Comparison of ENCODE assay signal across 10 mouse cellular contexts in the genomic region with DNA sequence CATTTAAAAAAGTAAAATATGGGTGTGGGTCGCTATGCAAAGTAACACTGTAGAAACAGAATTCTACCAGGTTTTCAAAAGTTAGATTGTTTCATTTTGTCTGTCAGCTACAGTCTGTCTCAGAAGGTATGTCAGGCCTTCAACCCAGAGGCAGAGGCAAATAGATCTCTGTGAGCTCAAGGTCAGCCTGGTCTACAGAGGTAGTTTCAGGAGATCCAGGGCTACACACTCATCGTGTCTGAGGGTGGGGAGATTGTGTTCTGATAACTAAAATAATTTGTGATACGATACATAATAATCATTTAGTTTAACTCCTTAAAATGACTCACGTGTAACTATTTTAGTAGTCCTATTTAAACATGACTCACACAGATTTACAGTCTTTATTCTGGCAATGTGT. TPM values are rescaled to one million over a fixed set of nuclear protein-coding genes. Genes with fewer than 3 reads are reported as not detected.
A peak's percentile ranks its signal among the peaks of the same experiment; 100 is the strongest.
DNase-seq lines count a peak whose midpoint lies in the region; ATAC-seq and TF ChIP-seq lines count a peak whose summit lies in the region.
"Had no signal": no experiment of that assay in that cellular context is flagged by ENCODE, and none has a peak within 500 bp of the region (broad histone marks: within the 10 kb centered on the region; RNA-seq: fewer than 3 reads in every experiment).

No protein-coding gene starts in this region.

- H3K9me3 ChIP-seq in heart, embryonic 15.5 days (replicated peaks) = no peaks in the 10 kb centered on the region
- H3K9me3 ChIP-seq in CH12.LX (replicated peaks; ENCODE audit: low read length) = peaks cover 3% of the 10 kb centered on the region
- no peaks in the 10 kb centered on the region for H3K9me3 ChIP-seq in forebrain, embryonic 15.5 days
- peaks cover 7% of the 10 kb centered on the region; the same call in 1 of the 2 replicates for H3K9me3 ChIP-seq in liver, embryonic 13.5 days (replicated peaks)

- 80% methylated on average over 4 of the region's 4 CpGs for WGBS in heart, embryonic 15.5 days
- 94% methylated on average over 4 of the region's 4 CpGs for WGBS in forebrain, embryonic 15.5 days
- 60% methylated on average over 4 of the region's 4 CpGs for WGBS in liver, embryonic 13.5 days (ENCODE audit: insufficient replicate concordance)

- peak overlapping the region; percentile 68 for H3K4me2 ChIP-seq in heart, embryonic 15.5 days
- H3K4me2 ChIP-seq in CH12.LX (ENCODE audit: insufficient read depth, low read depth, poor library complexity, severe bottlenecking) = peak overlapping the region; percentile 42; the same call in 1 of the 2 replicates
- peak overlapping the region; percentile 69 for H3K4me2 ChIP-seq in forebrain, embryonic 15.5 days (replicated peaks)
- H3K4me2 ChIP-seq in liver, embryonic 13.5 days = peak overlapping the region; percentile 82

- no peaks in the 10 kb centered on the region for H3K27me3 ChIP-seq in heart, embryonic 15.5 days
- peaks cover 14% of the 10 kb centered on the region for H3K27me3 ChIP-seq in CH12.LX (replicated peaks)
- H3K27me3 ChIP-seq in forebrain, embryonic 15.5 days = peaks cover 13% of the 10 kb centered on the region; the same call in 1 of the 2 replicates
- H3K27me3 ChIP-seq in liver, embryonic 13.5 days = no peaks in the 10 kb centered on the region

- intact Hi-C loops in heart, postnatal 36 days (cut with DNase I) = loop anchor here (2.0 kb wide), 1 partner anchor 16 kb away; no protein-coding TSS in a partner anchor

- H3K4me1 ChIP-seq in heart, embryonic 15.5 days (replicated peaks) = peaks cover 8% of the 10 kb centered on the region; the same call in 1 of the 2 replicates
- peaks cover 2 to 11% of the 10 kb centered on the region in 2 experiments; a peak in 2 of 4 replicates for H3K4me1 ChIP-seq in CH12.LX (ENCODE audit: control insufficient read depth in 1 of 2, insufficient read depth in 2 of 2)
- H3K4me1 ChIP-seq in forebrain, embryonic 15.5 days = peaks cover 13% of the 10 kb centered on the region
- H3K4me1 ChIP-seq in liver, embryonic 13.5 days (replicated peaks) = peaks cover 40% of the 10 kb centered on the region

- no peak for TF ChIP-seq POLR2A in CH12.LX (IDR thresholded peaks at IDR 0.05; ENCODE audit: low read depth, low read length)

- no peaks in the 10 kb centered on the region for H3K79me2 ChIP-seq in CH12.LX (replicated peaks; ENCODE audit: control insufficient read depth, extremely low read depth, insufficient read depth, poor library complexity, severe bottlenecking)

- in situ Hi-C loops in CH12.LX (cut with MboI; ENCODE audit: low pct_ligation_motif_present, low pct_unique_long_range_greater_than_20kb, low sequenced_read_pairs) = loop anchor here (10.0 kb wide), 2 partner anchors 188 to 252 kb away; a partner anchor contains a TSS

- H3K4me3 ChIP-seq in heart, embryonic 15.5 days = peak overlapping the region; percentile 60
- peak overlapping the region in 1 of 3 experiments; percentile 69 for H3K4me3 ChIP-seq in CH12.LX (replicated peaks in 1 of 3; ENCODE audit: low read depth in 2 of 3, low read length in 2 of 3, poor library complexity in 1 of 3)
- H3K4me3 ChIP-seq in forebrain, embryonic 15.5 days = peak overlapping the region; percentile 48; the same call in 1 of the 2 replicates
- H3K4me3 ChIP-seq in liver, embryonic 13.5 days (replicated peaks) = peak overlapping the region; percentile 65

- TF ChIP-seq RAD21 in CH12.LX (IDR thresholded peaks at IDR 0.05; ENCODE audit: low read depth, low read length) = no peak

- no peak for TF ChIP-seq CTCF in CH12.LX (conservative IDR thresholded peaks at IDR 0.05 in 1 of 2, IDR thresholded peaks at IDR 0.05 in 1 of 2; ENCODE audit: low read depth in 2 of 2, low read length in 2 of 2)

- H3K36me3 ChIP-seq in heart, embryonic 15.5 days = peaks cover 30% of the 10 kb centered on the region
- H3K36me3 ChIP-seq in CH12.LX (replicated peaks in 1 of 2; ENCODE audit: control insufficient read depth in 1 of 2, insufficient read depth in 1 of 2, low read length in 1 of 2) = peaks cover 28 to 35% of the 10 kb centered on the region in 2 experiments
- H3K36me3 ChIP-seq in forebrain, embryonic 15.5 days = peaks cover 19% of the 10 kb centered on the region
- H3K36me3 ChIP-seq in liver, embryonic 13.5 days = peaks cover 34% of the 10 kb centered on the region

- dilution Hi-C loops in CH12.LX (cut with MboI; ENCODE audit: extremely low pct_ligation_motif_present, extremely low pct_unique_long_range_greater_than_20kb, low sequenced_read_pairs) = no loop called here

- no peak overlapping the region for H3K27ac ChIP-seq in heart, embryonic 15.5 days
- no peak overlapping the region for H3K27ac ChIP-seq in CH12.LX (ENCODE audit: insufficient read depth, low read depth)
- no peak overlapping the region for H3K27ac ChIP-seq in forebrain, embryonic 15.5 days (replicated peaks)
- peak overlapping the region; percentile 78; the same call in 1 of the 2 replicates for H3K27ac ChIP-seq in liver, embryonic 13.5 days

- DNase-seq in heart, postnatal 36 days = no peak
- no peak for DNase-seq in CH12.LX (ENCODE audit: extremely low read depth)
- DNase-seq in liver, embryonic 13.5 days = no peak
- no peak for DNase-seq in right cerebral cortex, adult 2 months (ENCODE audit: low spot score in 2 of 2)
- DNase-seq in ovary, postnatal 10 days (ENCODE audit: low spot score) = no peak
- no peak for DNase-seq in MN1 (ENCODE audit: low spot score)
- DNase-seq: gastrocnemius, postnatal 10 days had no signal

- no peak overlapping the region for H3K9ac ChIP-seq in heart, embryonic 15.5 days
- peak overlapping the region; percentile 53 for H3K9ac ChIP-seq in CH12.LX (ENCODE audit: insufficient read depth, low read depth)
- no peak overlapping the region for H3K9ac ChIP-seq in forebrain, embryonic 15.5 days (replicated peaks)
- peak overlapping the region; percentile 70 for H3K9ac ChIP-seq in liver, embryonic 13.5 days

- TF ChIP-seq EP300 in CH12.LX (IDR thresholded peaks at IDR 0.05; ENCODE audit: low read length) = no peak

- no peak for ATAC-seq in heart, embryonic 15.5 days (replicated peaks; ENCODE audit: insufficient number of reproducible peaks, insufficient read depth, low FRiP score, low read depth)
- no peak for ATAC-seq in forebrain, embryonic 15.5 days (replicated peaks)
- no peak for ATAC-seq in liver, embryonic 13.5 days (ENCODE audit: low read depth)

TF ChIP-seq in CH12.LX, 34 proteins besides CTCF, POLR2A, EP300 and RAD21 (continues in another document):
- TF ChIP-seq TCF12 (IDR thresholded peaks at IDR 0.05; ENCODE audit: low read depth, low read length) = no peak
- TF ChIP-seq MAFK (IDR thresholded peaks at IDR 0.05; ENCODE audit: insufficient replicate concordance, low read length) = no peak
- no peak for TF ChIP-seq ZC3H11A (IDR thresholded peaks at IDR 0.05; ENCODE audit: low read depth, low read length)
- no peak for TF ChIP-seq NRF1 (IDR thresholded peaks at IDR 0.05; ENCODE audit: low read depth, low read length)
- no peak for TF ChIP-seq MAX (IDR thresholded peaks at IDR 0.05; ENCODE audit: low read length)
- no peak for TF ChIP-seq MAZ (IDR thresholded peaks at IDR 0.05; ENCODE audit: low read depth, low read length)
- no peak for TF ChIP-seq CHD2 (IDR thresholded peaks at IDR 0.05; ENCODE audit: low read length)
- TF ChIP-seq CHD1 (IDR thresholded peaks at IDR 0.05; ENCODE audit: low read depth, low read length) = no peak

RNA-seq across cellular contexts. Expression of a gene that starts 1.6 kb away (rescaled TPM):
- polyA plus RNA-seq in heart, embryonic 15.5 days (2015; fragmentation: Nextera tagmentation; extraction: Ambion mirVana) = 8.0 and 8.1 TPM in 2 replicates
- 10 to 100 TPM; 12.2 to 12.3 TPM for total RNA-seq in heart, postnatal 36 days (2021)
- total RNA-seq in CH12.LX (2012; rRNA removed) = 7.9 and 8.6 TPM in 2 replicates
- 12.4 and 13.2 TPM in 2 replicates for total RNA-seq in CH12.LX (2014; rRNA removed)
- polyA plus RNA-seq in CH12.LX (2012; ENCODE audit: insufficient read length, low read depth) = 7.5 and 8.1 TPM in 2 replicates
- 6.3 and 8.1 TPM in 2 replicates for polyA plus RNA-seq in forebrain, embryonic 15.5 days (2015; fragmentation: Nextera tagmentation; extraction: Ambion mirVana)
- 5.4 and 6.9 TPM in 2 replicates for polyA plus RNA-seq in liver, embryonic 13.5 days (2015; fragmentation: Nextera tagmentation; extraction: Ambion mirVana)

RNA-seq across cellular contexts. Expression of a gene that starts 6.9 kb away (rescaled TPM):
- 4.1 and 4.8 TPM in 2 replicates for polyA plus RNA-seq in heart, embryonic 15.5 days (2015; fragmentation: Nextera tagmentation; extraction: Ambion mirVana)
- 1 to 10 TPM; 3.8 to 3.9 TPM for total RNA-seq in heart, postnatal 36 days (2021)
- total RNA-seq in CH12.LX (2012; rRNA removed) (0.29 and 0.47 TPM in 2 replicates), CH12.LX (2014; rRNA removed) (0.55 and 0.70 TPM in 2 replicates)
- 0.57 and 0.75 TPM in 2 replicates for polyA plus RNA-seq in CH12.LX (2012; ENCODE audit: insufficient read length, low read depth)
- 21.1 and 22.4 TPM in 2 replicates for polyA plus RNA-seq in forebrain, embryonic 15.5 days (2015; fragmentation: Nextera tagmentation; extraction: Ambion mirVana)
- polyA plus RNA-seq in liver, embryonic 13.5 days (2015; fragmentation: Nextera tagmentation; extraction: Ambion mirVana) = 1.6 and 1.9 TPM in 2 replicates

RNA-seq across cellular contexts. Expression of a gene that starts 17.1 kb away (rescaled TPM):
- 9.1 and 12.5 TPM in 2 replicates for polyA plus RNA-seq in heart, embryonic 15.5 days (2015; fragmentation: Nextera tagmentation; extraction: Ambion mirVana)
- 1 to 10 TPM; 3.4 to 4.9 TPM for total RNA-seq in heart, postnatal 36 days (2021)
- total RNA-seq in CH12.LX (2012; rRNA removed) (13.3 and 15.9 TPM in 2 replicates), CH12.LX (2014; rRNA removed) (28.1 and 31.3 TPM in 2 replicates)
- 19.9 and 20.1 TPM in 2 replicates for polyA plus RNA-seq in CH12.LX (2012; ENCODE audit: insufficient read length, low read depth)
- polyA plus RNA-seq in forebrain, embryonic 15.5 days (2015; fragmentation: Nextera tagmentation; extraction: Ambion mirVana) = 15.9 and 17.6 TPM in 2 replicates
- polyA plus RNA-seq in liver, embryonic 13.5 days (2015; fragmentation: Nextera tagmentation; extraction: Ambion mirVana) = 16.0 and 22.9 TPM in 2 replicates

RNA-seq across cellular contexts. Expression of a gene that starts 17.1 kb away (rescaled TPM):
- 239 and 276 TPM in 2 replicates for polyA plus RNA-seq in heart, embryonic 15.5 days (2015; fragmentation: Nextera tagmentation; extraction: Ambion mirVana)
- 100 to 1,000 TPM; 396 to 431 TPM for total RNA-seq in heart, postnatal 36 days (2021)
- total RNA-seq in CH12.LX (2012; rRNA removed) (107 and 134 TPM in 2 replicates), CH12.LX (2014; rRNA removed) (242 and 267 TPM in 2 replicates)
- 118 and 141 TPM in 2 replicates for polyA plus RNA-seq in CH12.LX (2012; ENCODE audit: insufficient read length, low read depth)
- polyA plus RNA-seq in forebrain, embryonic 15.5 days (2015; fragmentation: Nextera tagmentation; extraction: Ambion mirVana) = 242 and 244 TPM in 2 replicates
- polyA plus RNA-seq in liver, embryonic 13.5 days (2015; fragmentation: Nextera tagmentation; extraction: Ambion mirVana) = 222 and 231 TPM in 2 replicates

RNA-seq across cellular contexts. Expression of a gene that starts 43.1 kb away (rescaled TPM):
- polyA plus RNA-seq in heart, embryonic 15.5 days (2015; fragmentation: Nextera tagmentation; extraction: Ambion mirVana) = not detected in 2 replicates
- total RNA-seq in heart, postnatal 36 days (2021) = not detected
- total RNA-seq in CH12.LX (2012; rRNA removed) (not detected in 2 replicates), CH12.LX (2014; rRNA removed) (not detected in 2 replicates)
- polyA plus RNA-seq in CH12.LX (2012; ENCODE audit: insufficient read length, low read depth) = not detected in 2 replicates
- not detected in 2 replicates for polyA plus RNA-seq in forebrain, embryonic 15.5 days (2015; fragmentation: Nextera tagmentation; extraction: Ambion mirVana)
- not detected in 2 replicates for polyA plus RNA-seq in liver, embryonic 13.5 days (2015; fragmentation: Nextera tagmentation; extraction: Ambion mirVana)
- total RNA-seq: gastrocnemius, postnatal 10 days; left cerebral cortex, adult 2 months had no signal

Comparison
In these comparisons a context has a peak if more than half of its experiments do, and no peak if none do; other contexts are left out.
1. H3K9ac ChIP-seq: peak in CH12.LX (single experiment) and liver, embryonic 13.5 days (single experiment); none in heart, embryonic 15.5 days (single experiment) and forebrain, embryonic 15.5 days (single experiment).
2. Peak in every context shown above with its lines, with median percentiles within 50 percentile points of each other: H3K4me2 ChIP-seq.